Mouse (Mus musculus) thymus, adult 2 months (tissue): ENCODE measurements around the gene Galnt17.

Experiments used
- CTCF ChIP-seq: fragments of 200-500 bp; IDR thresholded peaks from 2 replicates; pipeline ENCODE4 v1.5.1; 2012; ENCODE audit warnings: mild to moderate bottlenecking, control low read depth, low read length, moderate library complexity, borderline replicate concordance; ENCODE audit not compliant: control insufficient read depth, poor library complexity, insufficient read depth; ENCODE audit errors: extremely low read depth
- POLR2A ChIP-seq: fragments of 200-500 bp; IDR thresholded peaks from 2 replicates; pipeline ENCODE4 v1.6.1; 2012; ENCODE audit warnings: mild to moderate bottlenecking, low read length, control low read depth, moderate library complexity; ENCODE audit not compliant: control insufficient read depth, poor library complexity, insufficient read depth; ENCODE audit errors: extremely low read depth

GRCm38 (mm10) chr5:130938911-130939608 lies 369.2 kb downstream of the Galnt17 start:
- TF ChIP-seq CTCF (no peak), POLR2A (no peak)
